Mouse (Mus musculus) induced T-regulatory cell, adult 2 months (primary cell): ENCODE results near the gene Papola.

Experiments used
- DNase-seq: peaks from one replicate; pipeline ENCODE4 v3.0.0-alpha.2; 2012; ENCODE audit warnings: low read depth

The Papola gene

GRCm38 (mm10) chr12:105805790-105806189 lies 21.3 kb downstream of the Papola start:
- no peak for DNase-seq

DNA sequence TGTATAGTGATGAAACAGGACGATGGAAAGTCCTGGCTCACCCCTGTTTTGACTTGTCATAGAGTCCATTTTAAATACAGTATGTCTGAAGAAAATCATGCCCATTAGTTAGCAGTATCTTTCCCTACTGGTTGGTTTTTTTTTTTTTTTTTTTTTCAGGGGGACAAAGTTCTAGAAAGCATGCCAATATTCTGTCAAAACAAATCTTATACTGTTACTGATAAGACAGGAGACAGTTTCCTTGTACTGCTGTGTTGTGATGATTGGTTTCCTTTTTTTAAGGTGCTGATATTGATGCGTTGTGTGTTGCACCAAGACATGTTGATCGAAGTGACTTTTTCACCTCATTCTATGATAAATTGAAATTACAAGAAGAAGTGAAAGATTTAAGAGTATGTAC lies 21.7 kb downstream of the Papola start:
- DNase-seq: no peak

- DNase-seq: no peak
Observed at GRCm38 (mm10) chr12:105807416-105807815, 22.9 kb downstream of the Papola start.

GRCm38 (mm10) chr12:105808945-105809344 lies 24.5 kb downstream of the Papola start:
- DNase-seq: no peak

DNA sequence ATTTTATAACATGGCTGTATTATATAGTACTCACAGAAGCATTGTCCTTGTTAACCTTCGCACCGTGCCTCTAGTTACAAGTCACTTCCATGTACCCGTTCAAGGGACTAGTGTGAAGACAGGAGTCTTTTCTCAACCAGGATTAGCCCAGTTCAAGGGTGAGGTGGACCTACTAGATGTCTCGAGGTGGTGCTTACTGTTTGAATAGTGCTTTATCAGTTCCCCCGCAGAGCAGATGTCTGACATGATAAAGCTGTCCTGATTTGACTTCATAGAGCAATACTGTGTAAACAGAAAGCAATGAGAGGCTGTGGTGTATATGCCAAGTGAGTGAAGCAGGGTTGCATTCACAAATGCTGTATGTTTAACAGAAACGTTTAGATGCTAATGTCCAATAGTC lies 26.1 kb downstream of the Papola start:
- DNase-seq: no peak

DNA sequence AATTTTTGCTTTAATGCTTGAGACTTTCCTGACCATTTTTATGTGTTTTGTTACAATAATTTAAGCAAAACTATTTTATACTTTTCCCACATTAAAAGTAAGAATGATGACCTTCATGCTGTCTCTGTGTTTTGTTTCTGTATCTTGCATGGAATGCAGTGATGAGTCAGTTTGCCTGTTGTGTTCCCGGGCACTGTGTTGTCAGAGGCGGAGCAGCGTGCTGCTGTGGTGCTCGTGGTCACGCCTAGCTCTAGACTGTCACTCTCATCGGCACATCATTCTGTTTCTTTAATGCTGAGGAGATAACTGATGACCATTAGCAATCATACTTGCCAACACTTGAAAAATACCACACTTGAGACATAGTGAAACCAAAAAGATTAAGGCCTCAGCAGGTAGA lies 29.5 kb downstream of the Papola start:
- no peak for DNase-seq

DNA sequence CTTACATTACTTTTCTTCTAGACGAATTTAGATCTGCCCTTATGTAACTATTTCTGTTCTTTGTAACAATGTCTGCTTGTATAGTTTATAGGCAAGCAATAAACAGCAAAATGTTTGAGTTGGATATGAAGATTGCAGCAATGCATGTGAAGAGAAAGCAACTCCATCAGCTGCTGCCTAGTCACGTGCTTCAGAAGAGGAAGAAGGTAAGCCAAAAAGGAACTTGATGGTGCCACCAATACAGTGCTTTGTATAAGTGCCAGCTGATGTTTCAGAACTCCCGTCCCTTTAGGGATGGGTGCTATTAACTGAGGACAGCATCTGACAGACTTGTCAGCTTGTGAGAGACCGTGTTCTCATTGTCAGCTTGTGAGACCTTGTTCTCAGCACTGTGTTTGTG lies 39.0 kb downstream of the Papola start:
- no peak for DNase-seq

- no peak for DNase-seq
Observed at GRCm38 (mm10) chr12:105824743-105825142, 40.2 kb downstream of the Papola start.

- no peak for DNase-seq
Observed at GRCm38 (mm10) chr12:105825266-105825665, 40.8 kb downstream of the Papola start.

GRCm38 (mm10) chr12:105832541-105832940 lies 48.0 kb downstream of the Papola start:
- DNase-seq: no peak

- DNase-seq: no peak
Observed at GRCm38 (mm10) chr12:105834926-105835325, 50.4 kb downstream of the Papola start.

DNA sequence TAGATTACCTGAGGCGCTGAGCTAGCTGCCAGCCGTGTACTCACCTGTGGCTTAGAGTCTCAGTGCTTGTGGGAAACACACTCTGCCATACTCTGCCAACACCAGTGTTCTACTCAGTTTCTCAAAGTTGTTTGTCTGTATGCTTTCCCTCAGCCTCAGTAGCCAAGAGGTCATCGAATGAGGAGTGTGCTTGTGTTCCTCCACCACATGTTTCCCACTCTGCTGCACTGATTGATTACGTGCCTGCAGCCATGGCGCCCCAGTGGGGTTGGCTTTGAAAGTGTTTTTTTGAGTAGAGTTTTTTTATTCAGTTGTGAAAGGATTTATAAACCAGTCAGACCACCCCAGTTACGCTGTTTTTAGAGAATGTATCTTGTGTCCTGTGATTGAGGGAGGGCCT lies 51.1 kb downstream of the Papola start:
- DNase-seq: no peak

GRCm38 (mm10) chr12:105836196-105836595 lies 51.7 kb downstream of the Papola start:
- DNase-seq: peak; percentile 46

DNA sequence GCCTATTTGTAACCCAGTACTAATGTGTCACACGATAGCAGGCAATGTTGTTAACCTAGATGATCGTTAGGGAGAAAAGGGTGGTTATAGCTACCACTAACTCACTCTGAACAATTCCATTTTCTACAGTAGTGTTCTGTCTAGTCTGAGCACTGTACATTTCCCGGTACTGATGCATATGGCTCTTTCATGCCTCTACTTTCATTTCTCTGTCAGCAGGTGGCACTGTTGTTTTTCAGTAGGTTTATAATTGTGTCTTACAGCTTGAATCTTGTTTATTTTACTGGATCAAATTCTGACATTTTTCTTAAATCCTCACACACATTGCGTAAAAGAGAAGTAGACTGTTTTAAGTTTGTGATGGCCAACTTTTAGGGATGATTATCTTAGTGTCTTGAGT lies 54.6 kb downstream of the Papola start:
- peak; percentile 52 for DNase-seq

DNA sequence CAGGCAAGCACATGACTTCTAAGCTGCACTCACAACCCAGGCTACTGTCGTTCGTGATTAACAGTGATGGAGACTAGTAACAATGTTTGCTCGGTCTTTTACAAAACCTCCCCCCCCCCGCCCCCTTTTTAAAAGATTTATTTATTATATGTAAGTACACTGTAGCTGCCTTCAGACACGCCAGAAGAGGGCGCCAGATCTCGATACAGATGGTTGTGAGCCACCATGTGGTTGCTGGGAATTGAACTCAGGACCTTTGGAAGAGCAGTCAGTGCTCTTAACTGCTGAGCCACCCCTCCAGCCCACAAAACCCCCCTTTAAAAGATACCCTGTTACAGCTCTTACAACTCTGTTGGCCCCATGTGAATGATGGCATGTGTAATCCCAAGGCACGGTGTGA lies 56.1 kb downstream of the Papola start:
- DNase-seq: peak; percentile 32

DNA sequence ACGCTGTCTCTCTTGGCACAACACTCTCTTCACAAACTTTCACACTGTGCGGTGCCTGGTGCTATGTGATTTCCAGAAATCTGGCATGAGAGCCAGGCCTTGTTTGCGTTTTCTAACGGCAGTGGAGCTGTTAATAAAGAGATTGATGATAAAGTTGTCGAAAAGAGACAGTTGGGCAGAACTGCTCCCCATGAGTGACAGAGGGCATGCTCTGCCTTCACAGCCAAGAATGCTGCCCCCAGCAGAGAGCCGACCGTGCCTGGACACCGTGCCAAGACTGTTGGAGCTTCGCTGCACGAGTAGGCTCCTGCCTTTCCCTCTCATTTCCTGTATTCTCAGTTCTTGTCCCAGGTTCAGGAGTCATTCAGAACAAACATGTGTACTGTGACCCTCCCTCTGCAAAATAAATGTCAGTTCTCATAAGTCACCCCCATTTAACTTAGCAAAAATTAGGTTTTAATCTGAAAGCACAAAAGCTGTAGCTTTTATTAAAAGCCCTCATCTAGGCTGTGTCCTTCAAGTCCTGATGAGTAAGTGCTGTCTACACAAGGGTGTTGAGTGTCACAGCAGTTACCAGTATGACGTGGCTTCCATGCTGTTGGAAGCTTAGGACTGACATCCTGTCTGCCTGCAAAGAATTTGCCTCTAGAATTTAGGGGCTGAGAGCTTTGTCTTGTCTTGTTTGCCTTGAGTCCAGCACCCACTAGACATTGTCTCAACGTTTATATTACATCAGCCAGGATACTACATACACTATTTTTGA lies 58.9 kb downstream of the Papola start:
- no peak for DNase-seq

DNA sequence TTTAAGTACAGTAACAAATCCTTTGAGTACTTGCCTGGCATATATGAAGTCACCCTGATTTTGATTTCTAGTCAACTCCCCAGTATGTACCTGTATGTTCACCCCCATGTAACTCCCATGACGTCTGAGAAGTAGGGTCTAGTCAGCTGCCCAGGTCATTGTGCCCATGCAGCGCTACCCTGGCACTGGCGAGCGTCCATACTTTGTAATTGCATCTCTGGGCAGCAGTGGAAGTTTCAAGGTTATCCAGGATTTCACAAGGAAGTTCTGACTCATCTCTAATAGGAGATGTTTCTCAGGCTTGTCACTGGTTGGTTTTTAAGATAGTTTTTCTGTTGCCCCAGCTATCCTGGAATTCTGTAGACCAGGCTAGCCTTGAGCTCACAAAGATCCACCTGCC lies 59.9 kb downstream of the Papola start:
- no peak for DNase-seq

DNA sequence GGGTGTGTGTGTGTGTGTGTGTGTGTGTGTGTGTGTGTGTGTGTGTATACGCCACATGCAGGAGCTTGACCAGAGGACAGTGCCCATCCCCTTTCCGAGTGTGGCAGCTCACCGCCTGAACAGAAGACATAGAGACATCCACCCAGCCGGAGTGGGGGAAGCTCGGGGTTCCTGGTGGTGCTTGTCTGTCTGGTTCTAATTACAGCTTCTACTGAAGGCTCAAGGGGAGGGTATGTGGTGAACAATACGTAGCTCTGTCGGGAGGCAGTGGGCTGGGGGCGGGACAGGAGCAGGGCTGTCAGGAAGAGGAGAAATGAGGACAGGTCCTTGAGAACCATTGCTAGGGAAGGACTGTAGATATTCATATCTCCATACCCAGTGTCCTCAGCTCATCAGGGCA lies 64.6 kb downstream of the Papola start:
- DNase-seq: no peak

DNA sequence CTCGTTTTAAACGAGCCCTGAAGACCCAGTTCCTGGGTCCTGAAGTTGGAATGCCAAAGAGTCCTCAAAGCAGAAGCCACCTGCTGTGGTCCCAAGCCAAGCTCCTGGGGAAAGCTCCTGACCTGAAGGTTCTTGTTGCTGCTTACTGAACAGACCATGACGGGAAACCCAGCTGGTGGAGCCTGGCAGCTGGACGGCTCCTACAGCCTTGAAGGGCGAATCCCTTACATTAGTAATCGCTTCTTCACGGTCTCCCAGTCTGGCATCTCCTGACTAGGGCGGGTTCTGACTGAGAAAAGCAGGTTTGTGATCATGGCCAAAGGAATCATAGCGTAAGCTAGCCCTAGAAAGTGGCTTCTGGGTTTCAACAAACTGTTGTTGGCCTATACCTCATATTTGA lies 66.2 kb downstream of the Papola start:
- no peak for DNase-seq

GRCm38 (mm10) chr12:105852798-105853197 lies 68.3 kb downstream of the Papola start:
- no peak for DNase-seq

DNA sequence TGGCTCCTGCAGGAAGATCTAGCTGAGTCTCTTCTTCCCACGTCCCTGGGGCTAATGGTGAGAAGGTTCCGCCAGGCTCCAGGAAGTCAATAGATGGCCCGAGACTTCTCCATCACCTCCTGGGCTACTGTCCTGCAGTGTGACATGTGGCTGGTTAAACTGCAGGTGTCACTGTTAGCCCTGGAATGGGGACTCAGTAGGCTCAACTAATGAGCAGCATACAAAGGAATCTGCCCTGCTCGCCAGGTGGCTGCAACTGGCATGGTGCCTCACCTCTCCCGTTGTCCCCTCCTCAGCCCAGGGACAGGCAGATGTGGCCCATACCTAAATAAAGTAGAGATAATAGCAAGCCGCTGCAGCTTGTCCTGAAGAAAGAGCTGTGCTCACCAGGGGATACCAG lies 70.1 kb downstream of the Papola start:
- peak; percentile 24 for DNase-seq

DNA sequence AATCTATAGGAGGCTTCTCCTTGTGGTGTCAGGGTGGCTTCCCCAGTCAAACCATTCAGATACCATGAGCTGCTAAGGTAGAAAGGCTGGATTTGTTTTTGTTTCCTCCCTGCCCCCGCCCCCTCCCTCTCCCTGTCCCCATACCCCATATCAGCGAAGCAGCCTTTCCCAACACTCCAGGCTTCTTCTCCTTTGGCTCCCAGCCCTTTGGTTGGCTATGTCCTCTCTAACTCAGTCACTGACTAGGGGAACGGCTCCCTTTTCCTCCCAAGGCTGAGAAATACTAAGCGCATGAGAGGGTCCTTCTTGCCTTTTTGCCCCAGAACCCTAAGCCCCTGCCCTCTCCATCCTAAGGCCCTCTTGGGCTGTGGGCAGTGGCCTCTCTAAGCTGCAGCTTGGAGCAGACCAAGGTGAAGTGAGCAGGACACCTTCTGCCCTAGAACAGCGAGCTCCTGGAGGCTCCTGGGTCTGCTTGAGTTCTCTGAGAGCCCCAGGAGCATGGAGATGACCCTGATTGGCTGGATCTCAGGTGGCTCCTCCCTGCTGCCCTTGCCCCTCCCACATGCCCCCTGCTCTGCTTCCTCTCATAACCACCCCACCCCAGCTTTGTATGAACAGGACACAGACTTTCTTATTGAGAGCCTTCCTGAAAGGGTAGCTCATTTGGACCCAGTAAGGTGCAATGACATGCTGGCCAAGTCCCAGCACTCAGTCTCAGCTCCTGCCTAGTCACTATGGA lies 73.6 kb downstream of the Papola start:
- DNase-seq: no peak

GRCm38 (mm10) chr12:105862072-105862471 lies 77.6 kb downstream of the Papola start:
- no peak for DNase-seq

GRCm38 (mm10) chr12:105862607-105863006 lies 78.1 kb downstream of the Papola start:
- DNase-seq: no peak
